Mouse (Mus musculus): ENCODE measurements around the gene Pde5a. TPM values are rescaled to one million over a fixed set of nuclear protein-coding genes. Genes with fewer than 3 reads are reported as not detected.

The Pde5a gene
- total and polyA plus RNA-seq, 3 experiments, result 1.5 to 4.9 (median 4.4) TPM

DNA sequence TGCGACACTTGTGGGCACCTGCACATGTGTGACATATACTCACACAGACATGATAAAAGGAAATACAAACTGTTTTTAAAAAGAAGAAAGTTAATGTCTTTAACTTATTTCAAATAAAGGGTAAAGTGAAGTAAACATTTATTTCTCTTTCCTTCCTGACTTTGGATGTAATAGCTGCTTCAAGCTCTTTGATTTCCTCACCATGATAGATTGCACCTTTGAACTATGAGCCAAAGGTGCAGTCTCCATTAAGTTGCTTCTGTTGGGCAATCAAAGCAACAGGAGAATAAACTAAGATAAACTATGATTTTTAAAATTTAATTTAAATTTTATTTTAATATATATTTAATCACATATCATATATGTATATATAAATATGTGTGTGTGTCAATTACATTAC is 139.5 kb downstream of the Pde5a start:
- TF ChIP-seq EP300 (IDR thresholded peaks at IDR 0.05; ENCODE audit: insufficient read depth, low read depth, low read length) (no peak), POLR2A (IDR thresholded peaks at IDR 0.05; ENCODE audit: insufficient read depth, low read depth, low read length) (no peak), CTCF (IDR thresholded peaks at IDR 0.05) (no peak)
- no peak for DNase-seq
- 97% methylated on average over 1 of the region's 1 CpGs for WGBS
- intact Hi-C loops (cut with DNase I), result no loop called here
- Histone ChIP-seq H3K4me1 (ENCODE audit: control insufficient read depth, insufficient read depth, low read length) (no peaks in the 10 kb centered on the region), H3K79me2 (replicated peaks; ENCODE audit: control insufficient read depth, insufficient read depth, low read length) (no peaks in the 10 kb centered on the region), H3K9ac (ENCODE audit: low read depth, low read length) (no peak overlapping the region), H3K36me3 (ENCODE audit: control insufficient read depth, insufficient read depth, low read length) (no peaks in the 10 kb centered on the region), H3K4me3 (no peak overlapping the region), H3K27me3 (ENCODE audit: control insufficient read depth, insufficient read depth, low read length) (no peaks in the 10 kb centered on the region), H3K27ac (no peak overlapping the region)

DNA sequence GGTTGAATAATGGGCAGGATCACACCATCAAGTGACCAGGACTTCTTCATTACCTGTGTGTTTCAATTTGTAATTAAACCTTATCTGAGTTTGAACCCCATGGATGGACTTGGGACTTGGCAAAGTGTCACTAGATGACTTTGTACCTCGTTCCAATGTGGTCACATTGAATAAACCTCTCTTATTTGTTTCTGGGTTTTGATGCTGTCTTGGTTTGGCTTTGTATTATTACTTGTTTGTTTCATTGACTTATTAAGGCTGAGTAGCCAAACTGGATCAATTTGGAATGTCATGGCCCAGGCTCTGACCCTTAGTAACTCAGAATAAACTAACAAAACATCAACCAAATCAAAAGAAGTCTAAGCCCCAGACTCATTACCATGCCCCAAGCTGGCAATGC is 142.8 kb downstream of the Pde5a start:
- H3K36me3 ChIP-seq (ENCODE audit: control insufficient read depth, insufficient read depth, low read length), result no peaks in the 10 kb centered on the region
- no peaks in the 10 kb centered on the region for H3K79me2 ChIP-seq (replicated peaks; ENCODE audit: control insufficient read depth, insufficient read depth, low read length)
- H3K4me1 ChIP-seq (ENCODE audit: control insufficient read depth, insufficient read depth, low read length), result no peaks in the 10 kb centered on the region
- H3K4me3 ChIP-seq, result no peak overlapping the region
- H3K27ac ChIP-seq, result no peak overlapping the region
- H3K9ac ChIP-seq (ENCODE audit: low read depth, low read length), result no peak overlapping the region
- intact Hi-C loops (cut with DNase I), result no loop called here
- WGBS, result 59% methylated on average over 1 of the region's 1 CpGs
- DNase-seq, result no peak
- no peaks in the 10 kb centered on the region for H3K27me3 ChIP-seq (ENCODE audit: control insufficient read depth, insufficient read depth, low read length)
- TF ChIP-seq POLR2A (IDR thresholded peaks at IDR 0.05; ENCODE audit: insufficient read depth, low read depth, low read length), result no peak
- no peak for TF ChIP-seq EP300 (IDR thresholded peaks at IDR 0.05; ENCODE audit: insufficient read depth, low read depth, low read length)
- TF ChIP-seq CTCF (IDR thresholded peaks at IDR 0.05), result no peak

- 93% methylated on average over 2 of the region's 2 CpGs for WGBS
- Histone ChIP-seq H3K4me3 (no peak overlapping the region), H3K27ac (no peak overlapping the region), H3K9ac (ENCODE audit: low read depth, low read length) (no peak overlapping the region), H3K4me1 (ENCODE audit: control insufficient read depth, insufficient read depth, low read length) (no peaks in the 10 kb centered on the region), H3K36me3 (ENCODE audit: control insufficient read depth, insufficient read depth, low read length) (no peaks in the 10 kb centered on the region), H3K79me2 (replicated peaks; ENCODE audit: control insufficient read depth, insufficient read depth, low read length) (no peaks in the 10 kb centered on the region), H3K27me3 (ENCODE audit: control insufficient read depth, insufficient read depth, low read length) (no peaks in the 10 kb centered on the region)
- TF ChIP-seq POLR2A (IDR thresholded peaks at IDR 0.05; ENCODE audit: insufficient read depth, low read depth, low read length) (no peak), EP300 (IDR thresholded peaks at IDR 0.05; ENCODE audit: insufficient read depth, low read depth, low read length) (no peak), CTCF (IDR thresholded peaks at IDR 0.05) (no peak)
- intact Hi-C loops (cut with DNase I), result no loop called here
- no peak for DNase-seq
Observed at GRCm38 (mm10) chr3:122876870-122877269, 148.1 kb downstream of the Pde5a start.

DNA sequence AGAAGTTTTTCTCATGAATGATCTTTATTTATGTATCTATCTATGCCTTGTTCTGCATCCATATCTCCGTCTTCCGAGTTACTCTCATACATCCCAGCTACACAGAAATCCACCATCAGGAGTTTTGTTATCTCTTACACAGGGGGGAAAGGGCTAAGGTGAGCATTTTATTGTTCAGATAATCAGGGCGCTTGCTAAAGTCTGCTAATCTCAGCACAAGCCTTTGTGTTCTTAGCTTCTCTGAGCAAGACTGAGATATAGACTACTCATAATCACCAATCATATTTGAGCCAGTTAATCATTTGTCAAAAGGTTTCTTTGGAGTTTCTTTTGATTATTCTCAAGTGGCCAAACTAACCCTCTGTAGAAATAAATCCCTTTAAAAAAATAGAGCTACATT is 148.8 kb downstream of the Pde5a start:
- no peak for DNase-seq

GRCm38 (mm10) chr3:122878705-122879315 is 150.1 kb downstream of the Pde5a start:
- intact Hi-C loops (cut with DNase I), result no loop called here
- H3K27ac ChIP-seq, result no peak overlapping the region
- 84% methylated on average over 8 of the region's 8 CpGs for WGBS
- no peaks in the 10 kb centered on the region for H3K27me3 ChIP-seq (ENCODE audit: control insufficient read depth, insufficient read depth, low read length)
- H3K4me3 ChIP-seq, result no peak overlapping the region
- no peaks in the 10 kb centered on the region for H3K4me1 ChIP-seq (ENCODE audit: control insufficient read depth, insufficient read depth, low read length)
- no peaks in the 10 kb centered on the region for H3K79me2 ChIP-seq (replicated peaks; ENCODE audit: control insufficient read depth, insufficient read depth, low read length)
- H3K36me3 ChIP-seq (ENCODE audit: control insufficient read depth, insufficient read depth, low read length), result no peaks in the 10 kb centered on the region
- no peak for DNase-seq
- H3K9ac ChIP-seq (ENCODE audit: low read depth, low read length), result no peak overlapping the region
- TF ChIP-seq EP300 (IDR thresholded peaks at IDR 0.05; ENCODE audit: insufficient read depth, low read depth, low read length), result no peak
- TF ChIP-seq POLR2A (IDR thresholded peaks at IDR 0.05; ENCODE audit: insufficient read depth, low read depth, low read length), result no peak
- no peak for TF ChIP-seq CTCF (IDR thresholded peaks at IDR 0.05)

More for the DNA sequence above, 148.8 kb downstream of the Pde5a start:
- Histone ChIP-seq H3K27me3 (ENCODE audit: control insufficient read depth, insufficient read depth, low read length) (no peaks in the 10 kb centered on the region), H3K79me2 (replicated peaks; ENCODE audit: control insufficient read depth, insufficient read depth, low read length) (no peaks in the 10 kb centered on the region), H3K27ac (no peak overlapping the region), H3K9ac (ENCODE audit: low read depth, low read length) (no peak overlapping the region), H3K4me3 (no peak overlapping the region), H3K36me3 (ENCODE audit: control insufficient read depth, insufficient read depth, low read length) (no peaks in the 10 kb centered on the region), H3K4me1 (ENCODE audit: control insufficient read depth, insufficient read depth, low read length) (no peaks in the 10 kb centered on the region)
- intact Hi-C loops (cut with DNase I), result no loop called here
- 82% methylated on average over 3 of the region's 3 CpGs for WGBS
- TF ChIP-seq EP300 (IDR thresholded peaks at IDR 0.05; ENCODE audit: insufficient read depth, low read depth, low read length) (no peak), POLR2A (IDR thresholded peaks at IDR 0.05; ENCODE audit: insufficient read depth, low read depth, low read length) (no peak), CTCF (IDR thresholded peaks at IDR 0.05) (no peak)

- 64% methylated on average over 4 of the region's 4 CpGs for WGBS
- intact Hi-C loops (cut with DNase I), result no loop called here
Observed at GRCm38 (mm10) chr3:122887505-122888301, 159.0 kb downstream of the Pde5a start.

More at GRCm38 (mm10) chr3:122887505-122888301, 159.0 kb downstream of the Pde5a start:
- Histone ChIP-seq H3K79me2 (replicated peaks; ENCODE audit: control insufficient read depth, insufficient read depth, low read length) (no peaks in the 10 kb centered on the region), H3K4me1 (ENCODE audit: control insufficient read depth, insufficient read depth, low read length) (no peaks in the 10 kb centered on the region), H3K27me3 (ENCODE audit: control insufficient read depth, insufficient read depth, low read length) (no peaks in the 10 kb centered on the region), H3K4me3 (no peak overlapping the region), H3K9ac (ENCODE audit: low read depth, low read length) (no peak overlapping the region), H3K36me3 (ENCODE audit: control insufficient read depth, insufficient read depth, low read length) (no peaks in the 10 kb centered on the region), H3K27ac (no peak overlapping the region)
- TF ChIP-seq POLR2A (IDR thresholded peaks at IDR 0.05; ENCODE audit: insufficient read depth, low read depth, low read length), result no peak
- TF ChIP-seq EP300 (IDR thresholded peaks at IDR 0.05; ENCODE audit: insufficient read depth, low read depth, low read length), result no peak
- TF ChIP-seq CTCF (IDR thresholded peaks at IDR 0.05), result no peak
- no peak for DNase-seq

All from heart, adult 2 months (tissue).